Mouse (Mus musculus) thymus, adult 2 months (tissue): ENCODE measurements around the gene Ampd3. TPM values are rescaled to one million over a fixed set of nuclear protein-coding genes. Genes with fewer than 3 reads are reported as not detected.

Source experiments
- DNase-seq: peaks from one replicate; pipeline ENCODE4 v3.0.0; 2021
- H3K27ac ChIP-seq: fragments of 200-500 bp; 2 replicates; pipeline ENCODE4 v1.5.1; 2012; ENCODE audit warnings: low read length, control low read depth; ENCODE audit not compliant: control insufficient read depth, insufficient read depth
- H3K27me3 ChIP-seq: fragments of 200-500 bp; 2 replicates; pipeline ENCODE4 v1.6.1; 2012; ENCODE audit warnings: mild to moderate bottlenecking, low read length, moderate library complexity, mixed read lengths; ENCODE audit not compliant: control insufficient read depth, insufficient read depth
- H3K36me3 ChIP-seq: fragments of 200-500 bp; 2 replicates; pipeline ENCODE4 v1.6.1; 2012; ENCODE audit warnings: mild to moderate bottlenecking, low read length, moderate library complexity; ENCODE audit not compliant: control insufficient read depth, insufficient read depth
- H3K4me1 ChIP-seq: fragments of 200-500 bp; replicated peaks from 2 replicates; pipeline ENCODE4 v1.6.1; 2012; ENCODE audit warnings: low read length; ENCODE audit not compliant: control insufficient read depth, insufficient read depth
- H3K4me3 ChIP-seq: fragments of 200-500 bp; 2 replicates; pipeline ENCODE4 v1.5.1; 2012; ENCODE audit warnings: mild to moderate bottlenecking, low read length, control low read depth, moderate library complexity; ENCODE audit not compliant: control insufficient read depth, insufficient read depth
- CTCF ChIP-seq: fragments of 200-500 bp; IDR thresholded peaks from 2 replicates; pipeline ENCODE4 v1.5.1; 2012; ENCODE audit warnings: mild to moderate bottlenecking, control low read depth, low read length, moderate library complexity, borderline replicate concordance; ENCODE audit not compliant: control insufficient read depth, poor library complexity, insufficient read depth; ENCODE audit errors: extremely low read depth
- POLR2A ChIP-seq: fragments of 200-500 bp; IDR thresholded peaks from 2 replicates; pipeline ENCODE4 v1.6.1; 2012; ENCODE audit warnings: mild to moderate bottlenecking, low read length, control low read depth, moderate library complexity; ENCODE audit not compliant: control insufficient read depth, poor library complexity, insufficient read depth; ENCODE audit errors: extremely low read depth
- WGBS: fragments of 180-500 bp; shearing (Covaris S2); methylation state at CpG from one replicate; pipeline ENCODE4 v1.1.7; 2018; 5-methylcytosine and 5-hydroxymethylcytosine counted together
- polyA plus RNA-seq: library from polyadenylated mRNA; depleted of rRNA; stranded (reverse); fragments of >200 nt; gene quantifications from 2 replicates; pipeline ENCODE4 v1.2.3, GENCODE M21; 2012

Gene Ampd3
- polyA plus RNA-seq, 1 experiment, result 9.8 TPM

DNA sequence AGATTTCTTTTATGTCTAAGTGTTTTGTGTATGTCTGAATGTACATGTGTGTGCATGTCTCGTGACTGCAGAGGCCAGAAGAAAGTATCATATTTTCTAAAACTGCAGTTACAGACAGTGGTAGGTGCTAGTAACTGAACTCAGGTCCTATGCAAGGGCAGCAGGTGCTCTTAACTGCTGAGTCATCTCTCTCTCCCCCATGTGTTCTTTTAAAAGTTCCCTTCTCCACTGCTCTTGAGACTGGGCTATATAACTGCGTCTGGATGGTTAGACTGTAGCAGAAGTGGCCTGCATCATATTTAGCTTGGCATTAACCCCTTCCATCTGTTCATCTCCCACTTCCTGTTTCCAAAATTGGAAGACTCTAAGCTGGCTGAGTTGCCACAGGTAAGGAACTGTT is 21.2 kb upstream of the Ampd3 start:
- H3K27ac ChIP-seq, result no peak overlapping the region
- WGBS, result 57% methylated on average over 2 of the region's 2 CpGs
- no peak overlapping the region for H3K4me3 ChIP-seq
- H3K27me3 ChIP-seq, result no peaks in the 10 kb centered on the region
- TF ChIP-seq POLR2A (no peak), CTCF (no peak)
- no peaks in the 10 kb centered on the region for H3K4me1 ChIP-seq
- H3K36me3 ChIP-seq, result no peaks in the 10 kb centered on the region
- DNase-seq, result no peak

DNA sequence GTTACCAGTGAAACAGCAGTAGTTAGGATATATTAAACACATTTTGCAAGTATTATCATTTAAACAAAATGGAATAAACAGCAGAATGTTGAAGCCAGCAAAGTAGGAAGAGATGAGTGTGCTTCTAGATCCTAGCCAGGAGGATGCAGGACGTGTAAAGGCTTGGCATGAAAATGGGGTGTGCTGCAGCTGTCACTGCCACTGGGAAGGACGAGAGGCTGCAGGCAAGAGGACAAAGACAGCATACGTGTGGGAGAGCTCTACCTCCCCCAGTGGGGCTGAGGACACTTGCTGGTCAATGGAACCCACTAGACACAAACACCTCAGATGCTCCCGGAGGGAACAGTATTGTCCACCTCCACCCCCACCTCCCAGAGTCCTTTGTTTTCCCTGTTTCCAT is 17.2 kb upstream of the Ampd3 start:
- WGBS, result 85% methylated on average over 4 of the region's 4 CpGs
- H3K27ac ChIP-seq, result no peak overlapping the region
- H3K4me3 ChIP-seq, result no peak overlapping the region
- DNase-seq, result no peak
- no peaks in the 10 kb centered on the region for H3K27me3 ChIP-seq
- TF ChIP-seq POLR2A (no peak), CTCF (no peak)
- H3K4me1 ChIP-seq, result no peaks in the 10 kb centered on the region
- no peaks in the 10 kb centered on the region for H3K36me3 ChIP-seq

DNA sequence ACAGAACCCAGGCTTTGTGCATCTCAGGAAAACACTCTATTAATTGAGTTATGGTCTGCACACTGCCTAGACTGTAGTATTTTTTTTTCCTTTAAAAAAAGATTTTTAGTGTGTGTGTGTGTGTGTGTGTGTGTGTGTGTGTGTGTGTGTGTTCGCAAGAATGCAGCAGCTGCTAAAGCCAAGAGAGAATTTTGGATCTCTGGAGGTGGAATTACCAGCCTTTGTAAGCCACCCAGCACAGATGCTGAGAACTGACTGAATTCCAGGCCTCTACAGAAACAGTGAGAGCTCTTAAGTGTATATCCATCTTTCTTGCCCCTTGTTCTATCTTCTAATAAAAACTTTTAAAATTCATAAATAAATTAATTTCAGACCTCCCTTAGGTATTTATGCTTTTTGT is 16.4 kb upstream of the Ampd3 start:
- WGBS, result 80% methylated on average over 1 of the region's 1 CpGs

DNA sequence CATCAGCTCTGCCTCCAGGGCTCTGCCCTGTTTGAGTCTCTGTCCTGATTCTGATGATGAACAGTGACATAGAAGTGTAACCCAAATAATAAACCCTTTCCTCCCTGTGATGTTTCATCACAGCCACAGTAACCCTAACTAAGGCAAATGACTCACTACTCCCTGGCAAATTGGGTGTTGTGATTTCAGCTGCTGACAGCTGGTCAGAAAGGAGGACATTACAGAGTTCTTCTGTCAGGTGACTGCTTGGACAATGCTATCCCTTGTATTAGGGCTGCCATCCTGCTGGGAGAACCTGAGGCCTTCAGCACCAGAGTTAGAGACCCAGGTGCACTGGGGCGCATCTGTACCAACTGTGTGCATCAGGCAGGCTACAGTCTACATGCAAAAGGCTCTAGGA is 14.7 kb upstream of the Ampd3 start:
- Histone ChIP-seq H3K4me3 (no peak overlapping the region), H3K36me3 (no peaks in the 10 kb centered on the region), H3K27ac (no peak overlapping the region), H3K4me1 (peaks cover 6% of the 10 kb centered on the region; the same call in 1 of the 2 replicates), H3K27me3 (no peaks in the 10 kb centered on the region)
- WGBS, result 93% methylated on average over 1 of the region's 1 CpGs
- no peak for DNase-seq
- TF ChIP-seq POLR2A, result no peak
- TF ChIP-seq CTCF, result no peak

More for the DNA sequence above, 16.4 kb upstream of the Ampd3 start:
- DNase-seq, result no peak
- Histone ChIP-seq H3K27me3 (no peaks in the 10 kb centered on the region), H3K4me1 (0 out of 2 replicates have a peak, but pooled peaks cover 4% of the 10 kb centered on the region), H3K36me3 (no peaks in the 10 kb centered on the region), H3K4me3 (no peak overlapping the region), H3K27ac (no peak overlapping the region)
- TF ChIP-seq CTCF (no peak), POLR2A (no peak)

DNA sequence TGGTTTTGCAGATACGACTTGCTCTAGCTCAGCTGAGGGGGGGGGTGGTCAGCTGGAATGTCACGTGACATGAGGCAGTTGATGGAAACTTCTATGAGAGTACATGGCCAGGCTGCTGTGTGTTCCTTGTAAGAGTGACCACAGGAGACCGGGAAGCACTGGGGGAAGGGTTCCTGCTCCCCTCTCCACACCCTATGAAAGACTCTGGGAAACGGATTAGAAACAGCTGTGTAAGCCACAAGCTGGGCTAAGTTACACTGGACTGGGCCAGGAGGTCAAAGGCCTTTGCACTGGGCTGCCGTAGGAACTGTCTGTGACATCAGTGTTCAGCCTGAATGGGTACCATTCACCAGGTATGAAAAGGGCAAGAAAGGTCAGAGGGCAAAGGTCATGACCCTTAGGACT is 14.1 kb upstream of the Ampd3 start:
- 75% methylated on average over 5 of the region's 5 CpGs for whole genome bisulfite sequencing
- no peak for DNase-seq
- Histone ChIP-seq H3K36me3 (no peaks in the 10 kb centered on the region), H3K4me1 (peaks cover 8% of the 10 kb centered on the region; the same call in 1 of the 2 replicates), H3K27me3 (no peaks in the 10 kb centered on the region), H3K27ac (no peak overlapping the region), H3K4me3 (no peak overlapping the region)
- TF ChIP-seq CTCF, result no peak
- no peak for TF ChIP-seq POLR2A

DNA sequence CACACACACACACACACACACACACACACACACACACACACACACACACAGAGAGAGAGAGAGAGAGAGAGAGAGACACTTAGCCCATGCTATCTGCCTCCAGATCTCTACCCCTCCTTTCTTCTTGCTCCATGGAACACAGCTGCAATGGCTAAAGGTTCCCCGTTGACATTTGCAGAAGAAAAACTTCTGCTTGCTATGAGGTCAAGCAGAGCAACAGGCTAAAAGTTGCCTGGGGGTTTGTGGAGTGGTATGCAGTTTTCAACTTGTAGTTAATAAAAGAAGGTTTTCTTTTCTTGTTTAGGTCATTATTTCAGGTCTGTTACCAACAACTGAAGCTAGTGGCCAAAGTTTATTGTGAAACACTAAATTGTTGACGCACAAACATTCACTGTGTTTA is 11.6 kb upstream of the Ampd3 start:
- no peak overlapping the region for H3K4me3 ChIP-seq

More for the DNA sequence above, 11.6 kb upstream of the Ampd3 start:
- no peaks in the 10 kb centered on the region for H3K27me3 ChIP-seq
- WGBS, result 50% methylated on average over 2 of the region's 2 CpGs
- no peak for DNase-seq
- peaks cover 8% of the 10 kb centered on the region; the same call in 1 of the 2 replicates for H3K4me1 ChIP-seq
- no peak for TF ChIP-seq CTCF
- no peak for TF ChIP-seq POLR2A
- H3K36me3 ChIP-seq, result no peaks in the 10 kb centered on the region
- H3K27ac ChIP-seq, result no peak overlapping the region
